Mouse (Mus musculus) limb, embryonic 13.5 days (tissue): ENCODE results near the gene Gstp3. TPM values are rescaled to one million over a fixed set of nuclear protein-coding genes. Genes with fewer than 3 reads are reported as not detected.

Experiments used
- ATAC-seq: fragments of 200-750 bp; cut with Nextera tagmentation; 2 replicates; pipeline ENCODE4 v1.8.0; 2017; ENCODE audit warnings: low read depth, moderate number of reproducible peaks, moderate TSS enrichment; ENCODE audit not compliant: low FRiP score
- H3K27ac ChIP-seq: fragments of 300-500 bp; sonication (generic); 2 replicates; pipeline ENCODE4 v1.5.1; 2015; ENCODE audit warnings: inconsistent platforms, mild to moderate bottlenecking, moderate library complexity
- H3K27me3 ChIP-seq: fragments of 300-500 bp; sonication (generic); 2 replicates; pipeline ENCODE4 v1.6.1; 2015; ENCODE audit warnings: mild to moderate bottlenecking, inconsistent platforms
- H3K36me3 ChIP-seq: fragments of 300-500 bp; sonication (generic); 2 replicates; pipeline ENCODE4 v1.6.1; 2015; ENCODE audit warnings: inconsistent platforms, mild to moderate bottlenecking, moderate library complexity
- H3K4me1 ChIP-seq: fragments of 300-500 bp; sonication (generic); 2 replicates; pipeline ENCODE4 v1.6.1; 2015; ENCODE audit warnings: inconsistent platforms
- H3K4me2 ChIP-seq: fragments of 300-500 bp; sonication (generic); replicated peaks from 2 replicates; pipeline ENCODE4 v1.6.1; 2015; ENCODE audit warnings: inconsistent platforms, mild to moderate bottlenecking, moderate library complexity
- H3K4me3 ChIP-seq: fragments of 300-500 bp; sonication (generic); 2 replicates; pipeline ENCODE4 v1.5.1; 2015; ENCODE audit warnings: moderate library complexity, mild to moderate bottlenecking, inconsistent platforms
- H3K9ac ChIP-seq: fragments of 300-500 bp; sonication (generic); 2 replicates; pipeline ENCODE4 v1.6.1; 2015; ENCODE audit warnings: mild to moderate bottlenecking, inconsistent platforms
- H3K9me3 ChIP-seq: fragments of 300-500 bp; sonication (generic); 2 replicates; pipeline ENCODE4 v1.6.1; 2016; ENCODE audit warnings: inconsistent platforms
- WGBS: fragments of 180-500 bp; shearing (Covaris S2); methylation state at CpG from one replicate; pipeline ENCODE4 v1.1.7; 2015; 5-methylcytosine and 5-hydroxymethylcytosine counted together
- polyA plus RNA-seq: library from polyadenylated mRNA; unstranded; fragments of >200 nt; fragmentation: Nextera tagmentation; extraction: Ambion mirVana; gene quantifications from 2 replicates; pipeline ENCODE4 v1.2.1, GENCODE M21; 2015

Gstp3 gene
- polyA plus RNA-seq, 1 experiment from 2014 or later, result not detected

DNA sequence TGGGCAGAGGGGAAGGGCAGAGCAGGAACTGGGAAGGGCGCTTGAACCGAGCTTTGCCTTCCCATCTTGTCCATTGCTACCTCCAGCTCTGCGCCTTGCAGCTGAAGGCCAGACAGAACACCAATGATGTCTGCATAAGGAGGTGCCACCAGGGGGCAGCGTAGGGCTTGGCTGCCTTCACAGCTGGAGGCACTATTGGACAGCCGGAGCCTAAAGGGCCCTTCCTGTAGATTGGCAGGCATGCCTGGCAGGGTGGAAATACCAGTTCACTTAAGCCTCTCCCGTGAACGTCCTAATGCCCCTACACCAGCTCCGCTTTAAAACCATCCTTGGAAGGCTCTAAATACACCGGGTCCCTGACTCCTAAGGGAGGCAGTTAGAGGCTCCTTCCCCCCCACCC, 39.7 kb upstream of the Gstp3 start:
- H3K4me2 ChIP-seq, result peak overlapping the region; percentile 95
- H3K4me3 ChIP-seq, result peak overlapping the region; percentile 10; the same call in 1 of the 2 replicates
- no peak overlapping the region for H3K27ac ChIP-seq
- no peaks in the 10 kb centered on the region for H3K36me3 ChIP-seq
- H3K9me3 ChIP-seq, result no peaks in the 10 kb centered on the region
- 10% methylated on average over 9 of the region's 9 CpGs for WGBS
- peaks cover 45% of the 10 kb centered on the region for H3K27me3 ChIP-seq
- ATAC-seq, result no peak
- H3K9ac ChIP-seq, result no peak overlapping the region
- H3K4me1 ChIP-seq, result peaks cover 49% of the 10 kb centered on the region

DNA sequence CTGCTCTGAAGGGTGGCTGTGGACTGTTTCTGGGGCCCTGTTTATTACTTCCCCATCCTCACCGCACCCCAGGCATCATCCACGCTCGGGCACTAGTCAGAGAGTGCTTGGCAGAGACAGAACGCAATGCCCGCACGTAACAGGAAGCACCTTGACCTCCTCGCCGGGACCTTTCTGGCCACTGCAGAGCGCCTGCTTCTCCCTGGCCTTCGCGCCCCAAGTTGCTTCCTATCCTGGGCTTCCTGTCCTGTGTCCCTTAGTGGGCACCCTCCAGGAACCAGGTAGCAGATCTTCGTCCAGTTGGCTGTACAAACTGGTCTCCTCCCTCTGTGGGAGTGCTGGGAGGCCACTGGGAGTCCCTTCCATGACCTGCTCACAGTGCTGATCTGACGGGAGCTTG, 39.1 kb upstream of the Gstp3 start:
- Histone ChIP-seq H3K9ac (no peak overlapping the region), H3K4me1 (peaks cover 49% of the 10 kb centered on the region), H3K27me3 (peaks cover 44% of the 10 kb centered on the region), H3K27ac (no peak overlapping the region), H3K36me3 (no peaks in the 10 kb centered on the region), H3K4me2 (peak overlapping the region; percentile 95), H3K4me3 (no peak overlapping the region), H3K9me3 (no peaks in the 10 kb centered on the region)
- WGBS, result 93% methylated on average over 13 of the region's 13 CpGs
- no peak for ATAC-seq

DNA sequence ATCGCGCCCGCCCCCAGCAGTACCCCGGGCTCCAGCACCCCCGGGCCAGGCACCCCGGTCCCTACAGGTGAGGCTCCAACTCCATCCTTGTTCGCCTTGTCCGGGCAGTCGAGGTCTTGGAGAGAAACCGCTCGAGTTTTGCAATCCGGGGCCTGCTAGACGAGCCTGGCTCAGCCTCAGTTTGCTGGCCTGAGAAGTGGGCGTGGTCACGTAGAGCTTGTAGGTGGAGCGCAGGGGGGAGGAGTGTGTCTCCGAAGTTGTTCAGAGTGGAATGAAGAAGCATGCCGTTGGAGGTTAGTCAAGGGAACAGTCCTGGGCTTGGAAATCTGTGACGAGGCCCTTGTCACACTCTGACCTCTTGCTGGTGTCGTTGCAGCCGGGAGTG, 38.1 kb upstream of the Gstp3 start:
- peak overlapping the region; percentile 56 for H3K4me3 ChIP-seq
- peaks cover 49% of the 10 kb centered on the region for H3K4me1 ChIP-seq
- H3K27ac ChIP-seq, result peak overlapping the region; percentile 52; the same call in 1 of the 2 replicates
- H3K36me3 ChIP-seq, result no peaks in the 10 kb centered on the region
- peak overlapping the region; percentile 57 for H3K9ac ChIP-seq
- peak overlapping the region; percentile 74 for H3K4me2 ChIP-seq
- 1% methylated on average over 21 of the region's 21 CpGs for WGBS
- ATAC-seq, result peak; percentile 49; the same call in 1 of the 2 replicates
- peaks cover 34% of the 10 kb centered on the region for H3K27me3 ChIP-seq
- no peaks in the 10 kb centered on the region for H3K9me3 ChIP-seq

DNA sequence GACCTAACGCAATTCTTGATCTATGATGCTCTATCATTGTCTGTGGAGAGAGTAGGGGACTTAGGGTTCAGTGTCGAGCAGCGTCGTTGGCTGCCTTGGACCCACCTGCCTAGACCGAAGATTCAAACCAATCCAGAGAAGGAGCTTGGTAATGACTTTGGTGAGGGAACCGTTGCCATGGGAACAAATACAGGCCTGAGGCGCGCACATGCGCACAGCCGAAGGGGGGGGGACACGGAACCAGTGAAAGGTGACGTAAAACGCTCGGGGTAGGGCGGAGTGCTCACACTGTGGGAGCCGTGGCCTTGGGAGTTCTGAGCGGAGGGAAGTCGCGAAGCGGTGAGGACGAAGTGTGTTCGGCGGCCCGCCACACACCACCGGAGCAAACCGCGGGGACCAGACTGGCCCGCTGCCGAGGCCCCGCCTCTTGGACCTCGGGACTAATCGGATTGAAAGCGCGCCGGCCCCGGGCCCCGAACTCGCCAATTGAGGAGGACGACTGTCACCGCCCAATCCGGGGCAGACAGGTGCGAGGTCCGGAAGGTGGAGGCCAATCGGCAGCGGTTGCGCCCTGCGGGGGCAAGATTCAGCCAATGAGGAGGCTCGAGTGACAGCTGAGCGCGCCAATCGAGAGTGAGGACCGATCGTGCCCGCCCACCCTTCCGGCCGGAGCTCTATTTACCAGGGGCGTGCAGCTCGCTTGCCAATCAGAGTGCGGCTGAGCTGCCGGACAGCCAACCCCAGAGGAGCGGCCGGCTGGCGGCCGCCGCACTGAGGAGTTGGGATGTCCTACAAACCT, 37.5 kb upstream of the Gstp3 start, which contains the start of gene Cdk2ap2:
TSS of gene Cdk2ap2 (plus strand) at position 541 of the 799 bp plus-strand sequence.
- WGBS, result under 1% methylated on average over 65 of the region's 65 CpGs
- Histone ChIP-seq H3K4me3 (peak within 1 kb of the TSS; percentile 56), H3K27ac (peak within 1 kb of the TSS; percentile 52; the same call in 1 of the 2 replicates), H3K9me3 (no peaks in the 10 kb centered on the region), H3K27me3 (peaks cover 28% of the 10 kb centered on the region), H3K4me2 (peak within 1 kb of the TSS; percentile 74), H3K4me1 (peaks cover 49% of the 10 kb centered on the region), H3K9ac (peak within 1 kb of the TSS; percentile 60), H3K36me3 (no peaks in the 10 kb centered on the region)
- peak; percentile 94 for ATAC-seq

DNA sequence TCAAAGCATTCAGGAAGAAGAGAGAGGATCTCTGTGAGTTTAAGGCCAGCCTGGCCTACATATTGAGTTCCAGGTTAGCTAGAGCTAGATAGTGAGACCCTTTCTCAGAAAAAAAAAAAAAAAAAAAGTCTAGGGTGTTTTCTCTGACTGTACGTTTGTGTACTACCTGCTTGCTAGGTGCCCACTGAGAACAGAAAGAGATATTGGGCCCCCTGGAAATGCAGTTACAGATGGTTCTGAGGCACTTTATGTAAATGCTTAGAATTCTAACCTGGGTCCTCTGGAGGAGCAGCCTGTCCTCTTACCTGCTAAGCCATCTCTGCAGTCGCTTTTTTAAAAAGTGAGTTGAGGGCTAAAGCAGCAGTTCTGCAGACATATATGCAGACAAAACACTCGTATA, 36.4 kb upstream of the Gstp3 start:
- WGBS, result 65% methylated on average over 3 of the region's 3 CpGs
- Histone ChIP-seq H3K4me2 (peak overlapping the region; percentile 74; the same call in 1 of the 2 replicates), H3K4me3 (no peak overlapping the region), H3K27me3 (peaks cover 18% of the 10 kb centered on the region), H3K36me3 (no peaks in the 10 kb centered on the region), H3K9me3 (no peaks in the 10 kb centered on the region), H3K9ac (no peak overlapping the region), H3K27ac (no peak overlapping the region), H3K4me1 (peaks cover 40% of the 10 kb centered on the region)
- no peak for ATAC-seq

DNA sequence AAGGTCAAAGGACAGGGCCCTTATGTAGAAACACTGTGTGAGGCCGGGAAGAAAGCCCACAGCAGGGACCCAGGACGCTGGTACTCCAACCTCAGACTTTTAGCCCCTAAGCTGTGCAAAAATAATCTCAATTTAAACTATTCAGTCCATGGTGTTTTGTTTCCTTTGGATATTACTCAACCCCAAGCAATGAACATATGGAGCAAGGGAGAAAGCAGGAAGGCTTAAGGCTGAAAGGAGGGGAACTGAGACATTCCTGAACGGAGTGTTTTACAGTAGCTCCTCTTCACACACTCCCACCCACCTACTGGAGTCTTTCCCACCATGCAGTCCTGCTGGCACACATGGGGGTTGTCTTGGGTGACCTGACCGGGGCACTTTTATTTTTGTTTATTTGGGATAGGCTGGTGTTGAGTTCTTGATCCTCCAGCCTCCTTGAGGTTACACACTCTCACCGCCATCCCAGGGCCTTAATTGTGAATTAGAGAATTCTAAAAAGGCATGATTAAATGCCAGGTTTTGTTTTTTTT, 35.5 kb upstream of the Gstp3 start:
- no peaks in the 10 kb centered on the region for H3K36me3 ChIP-seq
- WGBS, result 81% methylated on average over 5 of the region's 5 CpGs
- no peak overlapping the region for H3K9ac ChIP-seq
- H3K4me1 ChIP-seq, result peaks cover 31% of the 10 kb centered on the region
- no peaks in the 10 kb centered on the region for H3K9me3 ChIP-seq
- H3K4me3 ChIP-seq, result no peak overlapping the region
- H3K4me2 ChIP-seq, result no peak overlapping the region
- no peak for ATAC-seq
- H3K27ac ChIP-seq, result no peak overlapping the region
- peaks cover 8% of the 10 kb centered on the region for H3K27me3 ChIP-seq

DNA sequence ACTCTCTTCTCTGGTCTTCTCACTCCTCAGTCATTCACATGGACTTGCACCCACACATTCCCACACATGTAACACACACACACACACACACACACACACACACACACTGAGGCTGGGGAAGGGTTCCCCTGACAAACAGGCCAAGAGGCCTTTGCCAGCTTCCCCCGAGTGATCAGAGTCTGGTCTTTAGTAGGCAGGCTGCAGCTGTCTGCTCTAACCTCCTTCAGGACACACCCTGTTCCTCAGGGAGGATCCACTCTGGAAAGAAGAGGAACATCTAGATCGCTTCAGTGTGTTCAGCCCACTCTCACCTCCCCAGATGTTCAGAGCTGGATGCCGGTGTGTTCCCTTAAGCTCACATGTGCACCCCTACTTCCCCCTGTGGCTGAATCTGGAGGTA, 35.0 kb upstream of the Gstp3 start:
- peaks cover 3% of the 10 kb centered on the region for H3K27me3 ChIP-seq
- no peak for ATAC-seq
- H3K27ac ChIP-seq, result no peak overlapping the region
- H3K4me3 ChIP-seq, result no peak overlapping the region
- no peak overlapping the region for H3K9ac ChIP-seq
- H3K9me3 ChIP-seq, result no peaks in the 10 kb centered on the region
- H3K4me1 ChIP-seq, result peaks cover 26% of the 10 kb centered on the region
- 74% methylated on average over 3 of the region's 3 CpGs for WGBS
- no peak overlapping the region for H3K4me2 ChIP-seq
- no peaks in the 10 kb centered on the region for H3K36me3 ChIP-seq

DNA sequence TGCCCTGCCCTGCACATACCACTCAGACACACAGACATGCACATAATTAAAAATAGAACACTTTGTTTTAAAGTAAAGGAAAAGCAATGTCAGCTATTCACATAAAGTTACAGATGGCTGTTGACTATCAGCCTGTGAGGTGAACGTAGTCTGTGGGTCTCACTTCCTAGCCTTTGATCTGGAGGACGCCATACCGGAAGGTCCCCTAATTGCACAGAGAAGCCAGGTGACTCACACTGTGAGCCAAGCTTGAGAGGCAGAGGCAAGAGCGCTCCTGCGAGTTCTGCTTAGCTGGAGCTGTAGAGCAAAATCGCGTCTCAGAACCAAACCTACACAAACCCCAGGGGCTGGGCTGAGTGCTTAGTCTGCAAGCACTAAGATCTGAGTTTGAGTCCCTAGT, 34.4 kb upstream of the Gstp3 start:
- Histone ChIP-seq H3K4me1 (peaks cover 22% of the 10 kb centered on the region), H3K36me3 (no peaks in the 10 kb centered on the region), H3K9ac (no peak overlapping the region), H3K27ac (no peak overlapping the region), H3K9me3 (no peaks in the 10 kb centered on the region), H3K4me2 (no peak overlapping the region), H3K27me3 (no peaks in the 10 kb centered on the region; the same call in 1 of the 2 replicates), H3K4me3 (no peak overlapping the region)
- no peak for ATAC-seq
- WGBS, result 42% methylated on average over 7 of the region's 7 CpGs

DNA sequence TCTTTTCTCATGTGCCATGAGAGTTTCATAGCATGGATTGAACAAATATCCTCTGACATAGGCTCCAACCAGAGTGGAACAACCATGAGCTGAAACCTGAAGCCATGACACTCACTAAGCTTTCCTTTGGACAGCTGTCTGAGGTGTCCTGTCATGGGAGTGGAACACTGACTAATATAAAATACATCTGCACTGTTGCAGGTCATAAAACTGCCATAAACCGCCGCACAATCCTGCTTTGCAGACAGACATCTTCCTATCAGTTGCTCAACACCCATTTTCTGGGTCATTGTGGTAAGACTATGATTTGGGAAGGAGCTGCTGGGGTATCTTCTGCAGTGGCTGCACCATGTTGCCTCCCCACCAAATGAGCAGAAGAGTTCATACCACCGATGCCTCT, 33.4 kb upstream of the Gstp3 start:
- Histone ChIP-seq H3K36me3 (no peaks in the 10 kb centered on the region), H3K4me3 (no peak overlapping the region), H3K27ac (no peak overlapping the region), H3K4me1 (peaks cover 14% of the 10 kb centered on the region), H3K4me2 (no peak overlapping the region), H3K9ac (no peak overlapping the region), H3K9me3 (no peaks in the 10 kb centered on the region), H3K27me3 (no peaks in the 10 kb centered on the region; the same call in 1 of the 2 replicates)
- ATAC-seq, result no peak
- 67% methylated on average over 3 of the region's 3 CpGs for WGBS

DNA sequence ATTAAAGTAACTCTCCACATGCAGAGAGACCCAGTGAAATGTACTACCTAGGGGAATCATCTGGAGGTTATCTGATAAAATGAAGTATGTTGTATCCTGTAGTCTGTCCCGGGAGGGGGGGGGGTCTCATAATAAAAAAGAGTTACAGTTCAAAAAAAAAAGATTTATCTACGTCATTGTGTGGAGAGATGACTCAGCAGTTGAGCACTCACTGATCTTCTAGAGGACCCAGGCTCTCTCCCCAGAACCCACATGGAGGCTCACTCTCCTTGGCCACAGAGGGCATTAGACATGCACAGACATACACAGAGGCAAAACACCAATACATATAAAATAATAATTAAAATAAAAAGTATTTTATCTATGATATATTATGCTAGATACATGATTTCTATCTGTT, 32.0 kb upstream of the Gstp3 start:
- H3K4me3 ChIP-seq, result no peak overlapping the region
- H3K9ac ChIP-seq, result no peak overlapping the region
- H3K27me3 ChIP-seq, result no peaks in the 10 kb centered on the region; the same call in 1 of the 2 replicates
- H3K27ac ChIP-seq, result no peak overlapping the region
- 59% methylated on average over 2 of the region's 2 CpGs for WGBS
- H3K9me3 ChIP-seq, result no peaks in the 10 kb centered on the region
- no peaks in the 10 kb centered on the region for H3K36me3 ChIP-seq
- H3K4me1 ChIP-seq, result peaks cover 6% of the 10 kb centered on the region
- ATAC-seq, result no peak
- H3K4me2 ChIP-seq, result no peak overlapping the region

DNA sequence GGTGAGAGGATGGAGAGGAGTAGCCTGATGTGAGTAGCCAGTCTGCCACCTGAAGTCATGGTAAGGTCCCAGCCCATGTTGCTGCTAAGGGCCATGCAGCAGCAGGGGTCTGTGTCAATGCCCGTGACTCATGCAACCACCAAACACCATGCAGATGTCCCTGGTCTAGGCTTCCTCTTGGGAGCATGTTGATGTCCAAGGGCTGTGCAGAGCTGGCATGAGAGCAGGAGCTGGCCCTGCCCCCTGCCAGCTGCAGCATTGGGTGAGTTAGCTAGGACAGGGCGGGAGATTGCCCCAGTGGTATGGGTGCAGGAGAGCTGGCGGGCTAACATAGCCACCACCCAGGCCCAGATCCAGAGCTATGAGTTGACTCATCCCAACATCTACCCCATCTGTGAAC, 31.1 kb upstream of the Gstp3 start:
- WGBS, result 91% methylated on average over 3 of the region's 3 CpGs
- ATAC-seq, result no peak

DNA sequence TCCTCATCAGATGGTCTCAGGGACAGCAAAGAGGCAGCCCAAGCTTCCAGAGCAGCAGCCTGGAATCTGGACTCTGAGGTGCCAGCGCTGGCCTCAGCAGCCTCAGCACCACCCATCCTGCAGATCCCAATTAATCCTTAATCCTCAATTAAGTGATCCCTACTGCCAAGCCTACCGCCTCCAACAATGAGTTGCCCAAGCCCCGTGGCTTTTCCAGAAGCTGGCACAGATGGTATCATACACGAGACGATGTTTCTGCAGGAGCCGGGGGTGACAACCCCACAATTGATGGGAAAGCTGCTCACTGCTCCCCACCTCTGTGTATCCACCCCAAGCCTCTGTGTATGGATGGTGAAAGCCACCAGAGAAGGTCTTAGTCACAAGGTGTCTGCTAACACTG, 29.8 kb upstream of the Gstp3 start:
- no peak overlapping the region for H3K4me2 ChIP-seq
- H3K9me3 ChIP-seq, result no peaks in the 10 kb centered on the region
- H3K36me3 ChIP-seq, result no peaks in the 10 kb centered on the region
- H3K9ac ChIP-seq, result no peak overlapping the region
- 78% methylated on average over 6 of the region's 6 CpGs for WGBS
- H3K27ac ChIP-seq, result no peak overlapping the region
- no peaks in the 10 kb centered on the region for H3K4me1 ChIP-seq
- H3K4me3 ChIP-seq, result no peak overlapping the region
- no peak for ATAC-seq
- no peaks in the 10 kb centered on the region; the same call in 1 of the 2 replicates for H3K27me3 ChIP-seq

More for the DNA sequence above, 31.1 kb upstream of the Gstp3 start:
- H3K27me3 ChIP-seq, result no peaks in the 10 kb centered on the region; the same call in 1 of the 2 replicates
- no peak overlapping the region for H3K27ac ChIP-seq
- H3K4me3 ChIP-seq, result no peak overlapping the region
- no peaks in the 10 kb centered on the region for H3K4me1 ChIP-seq
- H3K4me2 ChIP-seq, result no peak overlapping the region
- H3K36me3 ChIP-seq, result no peaks in the 10 kb centered on the region
- H3K9ac ChIP-seq, result no peak overlapping the region
- no peaks in the 10 kb centered on the region for H3K9me3 ChIP-seq
